Mouse (Mus musculus): Measurements from ENCODE around the gene Spata5.

The Spata5 gene

DNA sequence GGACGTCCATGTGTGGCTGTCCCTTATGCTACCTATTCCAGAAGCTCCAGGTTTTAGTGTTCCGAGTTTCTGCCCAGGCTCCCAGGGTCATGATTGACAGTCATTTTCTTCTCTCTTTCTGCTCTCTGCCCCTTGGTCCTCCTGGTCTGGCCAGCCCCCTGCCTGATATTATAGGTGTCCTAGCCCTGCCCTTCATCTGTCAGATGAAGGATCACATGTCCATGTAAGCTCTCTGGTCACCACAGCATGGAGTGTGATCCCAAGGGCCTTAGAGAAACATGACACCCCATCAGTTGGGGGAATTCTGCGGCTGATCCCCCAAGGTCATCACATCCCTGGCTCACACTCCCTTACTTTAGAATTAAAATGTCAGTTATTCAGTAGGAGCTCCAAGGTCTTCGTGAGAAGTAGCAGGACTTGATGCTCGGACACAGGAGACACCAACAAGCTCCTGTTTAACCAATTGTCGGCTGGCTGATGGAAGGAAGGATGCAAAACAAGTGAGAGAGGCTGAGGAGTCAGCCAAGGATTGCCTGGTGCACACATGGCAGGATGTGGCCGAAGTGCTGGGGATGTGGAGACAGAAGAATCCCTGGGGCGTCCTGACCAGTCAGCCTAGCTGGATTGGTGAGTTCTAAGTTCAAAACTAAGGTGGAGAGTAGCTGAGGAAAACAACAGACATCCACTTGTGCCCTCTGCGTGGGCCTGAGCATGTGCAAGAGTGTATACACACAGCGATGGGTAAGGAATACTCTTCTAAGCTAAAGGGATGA, 195.4 kb downstream of the Spata5 start:
- no peak for DNase-seq (ENCODE audit: low spot score)

DNA sequence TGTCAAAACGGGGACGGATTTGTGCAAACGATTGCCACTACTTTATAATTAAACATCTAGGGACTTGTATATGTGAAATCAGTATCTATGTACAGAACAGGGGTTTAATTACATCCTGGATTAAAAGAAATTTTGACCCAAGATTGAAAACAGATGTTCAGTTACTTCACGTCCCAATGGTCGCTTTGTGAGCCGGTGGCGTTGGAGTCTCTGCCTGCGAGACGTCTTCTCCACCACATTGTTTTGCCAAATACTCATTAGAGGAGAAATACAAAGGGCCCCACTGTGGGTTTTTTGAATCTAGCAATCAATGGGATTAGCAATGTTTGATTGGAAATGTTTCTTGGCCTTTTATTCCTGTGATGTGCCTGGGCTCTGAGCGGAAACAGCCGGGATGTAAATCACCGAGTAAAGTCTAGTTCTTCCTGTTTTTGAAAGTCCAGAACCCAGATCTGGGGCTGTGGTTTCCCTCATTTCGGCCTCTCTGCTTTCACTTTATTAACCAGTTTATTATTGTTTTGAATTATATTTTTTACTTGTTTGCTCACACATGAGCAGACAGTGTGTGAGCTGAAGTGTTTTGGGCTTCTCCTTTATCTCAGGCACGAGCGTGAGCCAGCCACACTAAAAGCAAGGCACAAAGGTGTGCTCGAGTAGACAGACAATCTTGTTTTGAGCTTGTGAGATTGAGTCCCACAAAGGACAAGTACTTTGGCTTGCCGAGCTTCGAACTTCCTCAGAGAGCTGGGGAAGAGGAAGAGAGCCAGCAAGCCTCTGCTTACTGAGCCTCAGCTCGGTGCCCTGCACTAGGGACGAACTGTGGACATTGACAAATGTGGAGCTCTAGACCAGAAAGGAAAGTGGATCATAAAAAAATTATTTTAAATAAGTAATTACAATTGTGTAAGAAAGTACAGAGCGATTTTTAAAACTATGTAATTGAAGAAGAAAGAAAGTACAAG, 197.2 kb downstream of the Spata5 start:
- DNase-seq (ENCODE audit: low spot score) = no peak
